Mouse (Mus musculus): ENCODE data around the gene Tnfrsf8.
"Not testable (repeated sequence)": the region's sequence is repeated elsewhere in the genome, so short reads cannot be mapped to it uniquely, and the experiment has no call there.

Gene Tnfrsf8

GRCm38 (mm10) chr4:145306422-145306821 lies 8.5 kb downstream of the Tnfrsf8 start:
- no peak for DNase-seq (ENCODE audit: low spot score)

DNA sequence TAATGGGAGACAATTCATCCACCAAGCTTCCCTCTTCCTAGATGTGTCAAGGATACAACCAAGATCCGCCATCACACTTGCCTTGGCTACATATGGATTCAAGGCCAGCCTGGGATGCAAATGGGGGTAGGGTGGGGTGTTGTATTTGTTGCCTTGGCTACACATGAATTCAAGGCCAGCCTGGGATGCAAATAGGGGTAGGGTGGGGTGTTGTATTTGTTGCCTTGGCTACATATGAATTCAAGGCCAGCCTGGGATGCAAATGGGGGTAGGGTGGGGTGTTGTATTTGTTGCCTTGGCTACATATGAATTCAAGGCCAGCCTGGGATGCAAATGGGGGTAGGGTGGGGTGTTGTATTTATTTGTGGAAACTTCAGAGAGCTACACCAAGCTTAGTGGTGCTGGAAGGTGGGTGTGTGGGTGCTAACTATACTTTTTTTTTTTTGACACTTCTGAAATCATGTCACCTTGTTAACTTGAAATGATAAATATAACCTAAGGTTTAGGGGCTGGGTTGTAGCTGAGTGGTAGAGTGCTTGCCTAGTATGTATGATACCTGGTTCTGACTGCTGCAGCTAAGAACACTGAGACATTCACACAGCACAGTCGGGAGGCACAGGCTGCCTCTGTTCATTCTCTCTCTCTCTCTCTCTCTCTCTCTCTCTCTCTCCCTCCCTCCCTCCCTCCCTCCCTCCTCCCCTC lies 9.2 kb downstream of the Tnfrsf8 start:
- DNase-seq (ENCODE audit: low spot score): not testable (repeated sequence)

DNA sequence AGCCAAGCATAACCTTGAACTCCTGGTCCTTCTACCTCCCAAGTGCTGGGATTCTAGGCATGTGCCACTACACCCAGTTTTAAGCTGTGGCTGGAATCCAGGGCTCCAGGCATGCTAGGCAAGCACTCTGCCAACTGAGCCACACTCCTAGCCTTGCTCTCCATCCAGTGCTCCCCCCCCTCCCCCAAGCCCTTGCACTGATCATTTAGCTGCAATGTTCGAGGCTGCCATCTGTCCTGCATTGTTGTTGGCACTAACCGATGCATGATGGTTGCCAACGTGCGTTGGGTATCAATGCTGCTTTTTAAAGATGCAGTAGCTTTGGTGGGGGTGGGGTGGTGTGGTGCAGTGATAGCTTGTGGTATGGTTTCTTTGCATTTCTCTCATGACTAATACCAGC lies 10.9 kb downstream of the Tnfrsf8 start:
- no peak for DNase-seq (ENCODE audit: low spot score)

DNA sequence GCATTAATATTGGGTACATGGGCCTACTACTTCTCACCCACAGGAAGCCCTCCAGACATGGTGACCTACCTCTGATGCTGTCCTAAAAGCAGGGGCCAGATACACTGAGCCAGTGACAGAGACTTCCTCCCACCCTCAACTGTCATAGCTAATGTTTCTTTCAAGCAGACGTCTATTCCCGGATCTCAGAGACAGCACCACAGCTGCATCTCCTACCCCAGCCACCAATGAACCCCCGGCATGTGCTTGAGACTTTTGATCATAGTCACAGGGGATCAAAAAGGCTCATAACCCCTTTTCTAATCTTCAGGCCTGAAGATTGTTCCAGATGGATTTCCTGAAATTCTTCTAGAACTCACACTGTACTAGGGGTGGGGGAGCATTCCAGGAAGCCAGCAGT lies 12.9 kb downstream of the Tnfrsf8 start:
- no peak for DNase-seq (ENCODE audit: low spot score)

DNA sequence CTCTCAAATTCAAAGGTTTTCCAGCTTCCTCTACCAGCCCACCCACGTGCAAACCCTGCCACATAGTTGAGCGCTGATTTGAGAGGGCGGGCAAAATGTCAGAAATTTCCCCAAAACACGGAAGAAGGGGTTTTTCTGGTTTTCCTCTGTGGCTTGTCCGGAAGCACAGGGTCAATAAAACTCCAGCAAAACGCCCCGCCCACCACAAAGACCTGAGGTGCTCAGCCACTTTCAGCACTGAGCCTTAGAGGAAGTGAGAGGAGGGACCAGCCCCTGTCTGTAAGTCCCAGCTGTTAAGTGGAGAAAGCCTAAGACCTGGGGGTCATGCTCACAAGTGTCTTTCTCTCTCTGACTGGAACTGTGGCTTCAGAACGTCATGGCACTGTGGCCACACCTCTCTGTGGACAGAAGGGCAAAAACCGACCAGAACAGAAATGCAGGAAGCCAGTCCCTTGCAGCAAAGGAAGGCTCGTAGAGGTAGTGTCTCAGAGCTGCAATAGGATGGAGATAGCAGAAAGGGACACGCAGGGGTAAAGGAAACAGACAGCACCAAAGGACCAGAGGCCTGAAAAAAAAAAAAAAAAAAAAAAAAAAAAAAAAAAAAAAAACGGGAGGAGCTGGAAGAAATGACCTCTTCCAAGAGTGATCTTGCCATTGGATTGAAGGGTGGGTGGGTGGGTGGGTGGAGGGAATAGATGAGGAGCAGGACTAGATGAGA lies 14.6 kb downstream of the Tnfrsf8 start:
- no peak for DNase-seq (ENCODE audit: low spot score)

DNA sequence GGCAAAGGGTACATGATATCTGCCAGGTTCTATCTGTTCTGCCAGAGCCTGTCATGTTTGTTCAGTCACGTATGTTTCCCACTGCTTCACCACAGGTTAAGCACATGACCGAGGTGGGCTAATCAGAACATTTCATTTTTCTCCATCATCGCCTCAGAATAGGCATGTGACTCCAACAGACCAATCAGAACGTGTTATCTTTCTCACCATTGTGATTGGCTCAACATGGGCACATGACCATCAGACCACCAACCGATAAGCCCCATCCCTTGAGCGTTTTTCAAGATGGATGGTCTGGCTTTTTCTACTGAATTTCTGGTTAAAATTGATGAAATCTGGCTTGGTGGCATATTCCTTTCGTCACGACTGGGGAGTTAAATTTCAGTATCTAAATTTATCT lies 15.6 kb downstream of the Tnfrsf8 start:
- no peak for DNase-seq (ENCODE audit: low spot score)

DNA sequence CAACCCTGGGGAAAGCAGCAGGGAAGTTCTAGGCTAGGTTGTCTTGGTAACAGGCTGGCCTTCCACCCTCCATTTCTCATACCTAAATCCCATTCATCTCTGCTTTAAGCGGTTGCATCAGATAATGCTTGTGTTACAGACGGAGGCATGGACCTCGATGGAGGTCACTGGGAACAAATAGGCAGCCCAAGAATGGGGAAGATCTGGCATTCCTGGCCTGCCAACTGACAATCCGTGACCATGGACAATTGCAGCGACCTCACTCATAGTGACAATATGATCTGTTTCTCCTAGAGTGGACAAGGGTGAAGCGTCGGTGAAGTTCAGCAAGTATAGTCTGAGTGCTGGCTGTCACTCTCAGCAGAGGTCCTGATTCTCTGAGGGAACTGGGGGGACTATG lies 16.1 kb downstream of the Tnfrsf8 start:
- no peak for DNase-seq (ENCODE audit: low spot score)

DNA sequence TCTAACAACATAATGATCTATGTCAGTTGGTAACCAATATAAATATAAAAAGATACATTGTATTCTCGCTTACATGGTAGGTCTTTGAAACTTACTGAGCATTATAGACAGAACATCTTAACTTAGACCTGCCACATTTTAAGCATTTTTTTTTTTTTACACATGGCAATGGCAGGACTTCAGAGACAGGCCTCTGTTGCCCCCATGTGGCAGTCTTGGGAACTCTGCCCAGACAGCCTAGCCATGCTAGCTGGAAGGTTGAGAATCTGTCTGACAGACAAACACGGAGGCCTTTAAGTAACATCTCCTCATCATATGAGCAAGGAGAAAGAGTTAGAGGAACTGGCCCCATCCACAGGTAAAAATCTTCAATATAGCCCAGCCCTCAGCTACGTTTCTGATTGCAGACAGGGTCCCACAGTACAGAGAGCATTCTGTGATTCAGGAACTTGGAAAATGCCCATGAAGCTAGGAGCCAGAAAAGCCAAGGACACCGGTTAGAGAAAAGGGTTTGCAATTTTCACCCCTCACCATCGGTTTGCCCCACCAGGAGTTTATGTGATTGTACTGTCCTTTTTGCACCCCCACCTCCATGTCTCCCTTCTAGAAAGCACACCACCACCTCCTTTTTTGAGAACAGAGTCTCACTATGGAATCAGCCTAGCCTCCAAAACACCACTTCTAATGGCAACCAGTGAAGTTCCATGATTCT lies 19.2 kb downstream of the Tnfrsf8 start:
- peak; percentile 71 for DNase-seq (ENCODE audit: low spot score)

GRCm38 (mm10) chr4:145294588-145294987 lies 20.4 kb downstream of the Tnfrsf8 start:
- DNase-seq (ENCODE audit: low spot score): no peak

DNA sequence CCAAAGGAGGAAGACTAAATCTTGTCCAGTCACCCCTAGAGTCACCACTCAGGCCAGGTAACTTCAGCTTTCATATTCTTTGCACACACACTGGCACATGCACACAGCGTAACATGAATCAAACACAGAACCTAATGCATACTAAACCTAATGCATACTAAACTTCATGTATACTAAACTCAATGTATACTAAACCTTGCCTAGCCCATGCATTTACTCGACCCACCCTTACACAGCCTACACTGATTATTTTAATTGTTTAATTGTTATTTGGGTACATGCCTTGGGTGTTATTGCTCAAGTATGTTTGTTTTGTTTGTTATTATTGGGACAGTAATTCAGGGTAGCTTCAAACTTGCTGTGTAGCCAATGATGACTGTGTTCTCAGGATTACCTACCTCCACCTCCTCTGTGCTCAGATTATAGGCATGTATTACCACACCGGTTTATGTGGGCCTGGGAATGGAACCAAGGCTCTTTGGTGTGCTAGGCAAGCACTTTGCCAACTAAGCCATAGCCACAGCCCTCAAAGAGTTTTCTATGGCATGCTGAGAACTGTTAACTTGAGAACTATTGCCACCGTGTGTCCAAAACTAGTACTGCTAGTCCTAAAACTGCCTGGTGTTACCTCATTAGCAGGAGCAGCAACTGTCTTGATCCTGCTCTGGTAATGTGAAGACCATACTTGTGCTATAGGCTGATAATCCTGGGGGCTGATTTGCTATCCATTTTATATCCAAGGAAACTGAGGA lies 28.4 kb downstream of the Tnfrsf8 start:
- no peak for DNase-seq (ENCODE audit: low spot score)

DNA sequence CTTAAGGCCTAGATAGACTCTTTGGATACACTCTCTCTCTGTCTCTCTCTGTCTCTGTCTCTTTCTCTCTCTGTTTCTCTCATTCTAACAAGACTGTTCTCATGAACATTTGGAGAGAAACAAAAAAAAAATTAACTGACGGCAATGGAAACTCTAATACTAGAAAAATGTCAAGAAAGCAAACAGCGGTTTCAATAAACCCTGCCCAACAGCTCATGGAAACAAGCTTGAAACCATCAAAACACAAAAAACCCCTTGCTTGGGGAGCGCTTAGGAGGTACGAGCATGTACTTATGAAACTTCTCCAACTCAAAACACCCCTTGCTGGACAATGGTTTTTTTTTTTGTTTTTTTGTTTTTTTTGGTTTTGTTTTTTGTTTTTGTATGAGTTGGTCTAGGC lies 30.3 kb downstream of the Tnfrsf8 start:
- DNase-seq (ENCODE audit: low spot score): no peak

DNA sequence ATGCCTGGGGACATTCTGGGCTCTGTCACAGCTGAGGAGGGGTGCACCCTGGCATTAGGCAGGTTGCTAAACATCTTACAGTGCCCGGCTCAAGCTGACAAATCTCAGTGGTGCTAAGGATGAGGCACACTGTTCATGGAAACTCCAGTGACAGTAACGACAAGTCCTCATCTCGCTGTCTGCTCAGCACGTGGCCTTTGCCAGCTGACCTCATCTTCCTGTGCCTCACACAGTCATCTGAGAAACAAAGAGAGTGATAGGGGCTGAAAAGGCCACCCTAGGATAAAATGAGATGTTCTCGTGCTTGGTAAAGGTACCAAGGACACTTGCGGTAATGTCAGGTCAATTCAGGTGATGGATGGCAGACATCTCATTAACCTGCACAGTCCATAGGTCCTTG lies 31.5 kb downstream of the Tnfrsf8 start:
- DNase-seq (ENCODE audit: low spot score): no peak

GRCm38 (mm10) chr4:145280966-145281365 lies 34.0 kb downstream of the Tnfrsf8 start:
- peak; percentile 45 for DNase-seq (ENCODE audit: low spot score)

GRCm38 (mm10) chr4:145278724-145279370 lies 36.1 kb downstream of the Tnfrsf8 start:
- no peak for DNase-seq (ENCODE audit: low spot score)

- no peak for DNase-seq (ENCODE audit: low spot score)
Observed at GRCm38 (mm10) chr4:145278231-145278630, 36.7 kb downstream of the Tnfrsf8 start.

GRCm38 (mm10) chr4:145276368-145277249 lies 38.4 kb downstream of the Tnfrsf8 start:
- no peak for DNase-seq (ENCODE audit: low spot score)

GRCm38 (mm10) chr4:145274887-145275286 lies 40.1 kb downstream of the Tnfrsf8 start:
- DNase-seq (ENCODE audit: low spot score): no peak

DNA sequence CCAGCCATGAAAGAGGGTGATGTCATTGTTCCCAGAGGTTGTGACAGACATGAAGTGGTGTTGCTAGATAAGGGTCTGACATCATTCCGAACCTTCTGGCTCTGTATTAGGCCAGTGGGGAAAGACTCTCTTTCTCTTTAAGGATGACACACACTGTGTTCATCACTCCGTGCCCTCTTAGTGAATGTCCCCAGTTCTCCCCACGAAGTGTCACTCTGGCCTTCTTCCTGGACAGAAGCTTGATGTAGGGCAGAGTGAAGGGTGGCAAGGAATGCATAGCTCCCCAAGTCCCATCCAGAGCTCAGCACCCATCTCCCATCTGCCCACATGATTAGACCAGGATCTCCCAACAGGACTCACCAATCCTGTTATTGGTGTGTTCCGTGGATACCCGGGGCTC lies 41.0 kb downstream of the Tnfrsf8 start:
- no peak for DNase-seq (ENCODE audit: low spot score)

DNA sequence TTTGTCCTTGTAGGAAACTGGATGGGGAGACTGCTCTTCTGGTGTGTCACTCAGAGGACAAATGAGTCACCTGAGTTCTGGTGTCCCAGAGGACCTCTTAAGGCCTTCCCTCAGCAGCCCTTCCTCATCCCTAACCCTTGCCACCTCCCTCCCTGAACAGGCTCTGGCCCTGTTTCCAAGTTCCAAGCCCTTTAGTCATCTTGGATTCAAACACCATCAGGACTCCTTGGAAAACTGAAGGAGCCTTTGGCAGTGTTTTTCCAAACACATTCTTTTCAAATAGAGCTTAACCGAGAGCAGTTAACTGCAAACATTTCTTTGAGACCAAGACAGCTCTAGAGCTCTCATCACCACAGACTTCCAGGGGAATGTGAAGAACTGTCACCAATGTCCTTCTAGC lies 42.2 kb downstream of the Tnfrsf8 start:
- DNase-seq (ENCODE audit: low spot score): no peak

DNA sequence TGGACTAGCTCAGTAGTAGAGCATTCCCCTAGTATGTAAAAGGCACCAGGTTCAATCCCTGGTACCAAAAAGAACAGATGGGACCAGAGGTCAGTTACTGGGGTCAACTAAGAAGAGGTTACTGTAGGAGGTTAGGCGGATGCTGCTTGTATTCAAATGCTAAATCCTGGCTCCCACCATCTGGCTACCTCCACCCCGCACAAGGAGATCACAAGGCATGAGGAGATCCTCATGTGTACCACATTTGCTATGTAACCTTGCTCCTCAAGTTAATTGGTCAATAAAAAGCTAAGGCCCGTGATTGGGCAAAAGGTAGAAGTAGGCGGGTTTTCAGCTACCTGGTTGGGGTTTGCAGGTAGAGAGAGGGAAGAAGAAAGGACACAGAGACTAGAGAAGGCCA lies 43.3 kb downstream of the Tnfrsf8 start:
- no peak for DNase-seq (ENCODE audit: low spot score)

GRCm38 (mm10) chr4:145270136-145270535 lies 44.8 kb downstream of the Tnfrsf8 start:
- no peak for DNase-seq (ENCODE audit: low spot score)

Measured in ovary, postnatal 36 days (tissue).